Mouse (Mus musculus) embryonic facial prominence, embryonic 11.5 days (tissue): ENCODE data around the gene B4gat1. TPM values are rescaled to one million over a fixed set of nuclear protein-coding genes. Genes with fewer than 3 reads are reported as not detected.
"Not testable (repeated sequence)": the region's sequence is repeated elsewhere in the genome, so short reads cannot be mapped to it uniquely, and the experiment has no call there.

Experiments
- ATAC-seq: fragments of 200-750 bp; cut with Nextera tagmentation; replicated peaks from 2 replicates; pipeline ENCODE4 v1.8.0; 2017; ENCODE audit warnings: low read depth; ENCODE audit not compliant: insufficient number of reproducible peaks, low FRiP score, low TSS enrichment
- DNase-seq: peaks from one replicate; pipeline ENCODE4 v3.0.0-alpha.2; 2015; ENCODE audit warnings: low spot score
- H3K27ac ChIP-seq: fragments of 300-500 bp; sonication (generic); replicated peaks from 2 replicates; pipeline ENCODE4 v1.5.1; 2014; ENCODE audit warnings: mild to moderate bottlenecking, low read depth, low read length, control low read depth
- H3K27me3 ChIP-seq: fragments of 300-500 bp; sonication (generic); 2 replicates; pipeline ENCODE4 v1.6.1; 2014; ENCODE audit warnings: mild to moderate bottlenecking, low read length, moderate library complexity, mixed read lengths; ENCODE audit not compliant: control insufficient read depth, insufficient read depth
- H3K36me3 ChIP-seq: fragments of 300-500 bp; sonication (generic); replicated peaks from 2 replicates; pipeline ENCODE4 v1.6.1; 2014; ENCODE audit warnings: low read depth, mild to moderate bottlenecking, low read length, moderate library complexity, mixed read lengths; ENCODE audit not compliant: control insufficient read depth, insufficient read depth
- H3K4me1 ChIP-seq: fragments of 300-500 bp; sonication (generic); 2 replicates; pipeline ENCODE4 v1.6.1; 2014; ENCODE audit warnings: low read length, mixed read lengths; ENCODE audit not compliant: control insufficient read depth, insufficient read depth
- H3K4me2 ChIP-seq: fragments of 300-500 bp; sonication (generic); 2 replicates; pipeline ENCODE4 v1.6.1; 2014; ENCODE audit warnings: low read depth, mild to moderate bottlenecking, control low read depth, low read length, moderate library complexity
- H3K4me3 ChIP-seq: fragments of 300-500 bp; sonication (generic); 2 replicates; pipeline ENCODE4 v1.5.1; 2014; ENCODE audit warnings: low read depth, low read length, control low read depth
- H3K9ac ChIP-seq: fragments of 300-500 bp; sonication (generic); replicated peaks from 2 replicates; pipeline ENCODE4 v1.6.1; 2014; ENCODE audit warnings: mild to moderate bottlenecking, control low read depth, low read length
- H3K9me3 ChIP-seq: fragments of 300-500 bp; sonication (generic); replicated peaks from 2 replicates; pipeline ENCODE4 v1.6.1; 2016; ENCODE audit warnings: mild to moderate bottlenecking, low read length, inconsistent platforms, mixed read lengths; ENCODE audit not compliant: control insufficient read depth
- WGBS: fragments of 180-500 bp; shearing (Covaris S2); extraction: QIAGEN DNeasy Blood & Tissue Kit; methylation state at CpG from one replicate; pipeline ENCODE4 v1.1.7; 2014; 5-methylcytosine and 5-hydroxymethylcytosine counted together
- polyA plus RNA-seq: library from polyadenylated mRNA; unstranded; fragments of >200 nt; fragmentation: Nextera tagmentation; extraction: Ambion mirVana; gene quantifications from 2 replicates; pipeline ENCODE4 v1.2.1, GENCODE M21; 2014

B4gat1 gene
- polyA plus RNA-seq, 1 experiment from 2014 or later, result 38.5 TPM

GRCm38 (mm10) chr19:5073518-5073917 is 34.9 kb downstream of the B4gat1 start:
- Histone ChIP-seq H3K27ac (no peak overlapping the region), H3K27me3 (peaks cover 3% of the 10 kb centered on the region), H3K4me3 (no peak overlapping the region), H3K36me3 (no peaks in the 10 kb centered on the region), H3K4me2 (no peak overlapping the region), H3K4me1 (peaks cover 16% of the 10 kb centered on the region), H3K9ac (no peak overlapping the region), H3K9me3 (no peaks in the 10 kb centered on the region)
- ATAC-seq (no peak), DNase-seq (no peak)
- WGBS, result 44% methylated on average over 5 of the region's 5 CpGs

- DNase-seq (no peak), ATAC-seq (no peak)
- H3K27ac ChIP-seq, result no peak overlapping the region
- no peak overlapping the region for H3K4me3 ChIP-seq
- H3K27me3 ChIP-seq, result peaks cover 33% of the 10 kb centered on the region
- H3K4me1 ChIP-seq, result no peaks in the 10 kb centered on the region
- no peak overlapping the region for H3K4me2 ChIP-seq
- no peaks in the 10 kb centered on the region for H3K9me3 ChIP-seq
- H3K36me3 ChIP-seq, result no peaks in the 10 kb centered on the region
- H3K9ac ChIP-seq, result no peak overlapping the region
- WGBS, result 93% methylated on average over 1 of the region's 1 CpGs
These were observed 40.7 kb downstream of the B4gat1 start for GRCm38 (mm10) chr19:5079279-5079678.

GRCm38 (mm10) chr19:5082005-5082404 is 43.4 kb downstream of the B4gat1 start:
- Histone ChIP-seq H3K9me3 (no peaks in the 10 kb centered on the region), H3K9ac (no peak overlapping the region), H3K36me3 (no peaks in the 10 kb centered on the region), H3K4me3 (no peak overlapping the region), H3K4me2 (no peak overlapping the region), H3K27me3 (peaks cover 51% of the 10 kb centered on the region), H3K4me1 (peaks cover 6% of the 10 kb centered on the region), H3K27ac (no peak overlapping the region)
- ATAC-seq (no peak), DNase-seq (no peak)
- WGBS, result 63% methylated on average over 18 of the region's 18 CpGs

- H3K36me3 ChIP-seq, result no peaks in the 10 kb centered on the region
- peaks cover 51% of the 10 kb centered on the region for H3K27me3 ChIP-seq
- H3K27ac ChIP-seq, result no peak overlapping the region
- no peak overlapping the region for H3K9ac ChIP-seq
- no peak overlapping the region for H3K4me3 ChIP-seq
- DNase-seq (no peak), ATAC-seq (no peak)
- H3K9me3 ChIP-seq, result no peaks in the 10 kb centered on the region
- H3K4me1 ChIP-seq, result peaks cover 9% of the 10 kb centered on the region
- WGBS, result 66% methylated on average over 24 of the region's 24 CpGs
- H3K4me2 ChIP-seq, result no peak overlapping the region
These were observed 44.0 kb downstream of the B4gat1 start for GRCm38 (mm10) chr19:5082596-5082995.

- Histone ChIP-seq H3K9me3 (no peaks in the 10 kb centered on the region), H3K36me3 (no peaks in the 10 kb centered on the region), H3K4me1 (peaks cover 11% of the 10 kb centered on the region), H3K27me3 (peaks cover 51% of the 10 kb centered on the region), H3K9ac (no peak overlapping the region), H3K27ac (no peak overlapping the region), H3K4me2 (no peak overlapping the region), H3K4me3 (no peak overlapping the region)
- WGBS, result 67% methylated on average over 3 of the region's 3 CpGs
- no peak for DNase-seq
- no peak for ATAC-seq
These were observed 45.6 kb downstream of the B4gat1 start for GRCm38 (mm10) chr19:5083961-5084833.

GRCm38 (mm10) chr19:5084834-5085144 is 46.2 kb downstream of the B4gat1 start:
- DNase-seq, result no peak
- Histone ChIP-seq H3K9me3 (no peaks in the 10 kb centered on the region), H3K4me1 (peaks cover 13% of the 10 kb centered on the region), H3K36me3 (no peaks in the 10 kb centered on the region), H3K9ac (no peak overlapping the region), H3K27ac (no peak overlapping the region), H3K4me3 (no peak overlapping the region; the same call in 1 of the 2 replicates), H3K4me2 (peak overlapping the region; percentile 83), H3K27me3 (peaks cover 51% of the 10 kb centered on the region)
- no peak for ATAC-seq
- 2% methylated on average over 14 of the region's 15 CpGs for whole genome bisulfite sequencing

GRCm38 (mm10) chr19:5085145-5085863 is 46.7 kb downstream of the B4gat1 start, which contains the start of gene Tmem151a:
Gene Tmem151a, minus strand, starts transcription at chr19:5085531.
- Histone ChIP-seq H3K27me3 (peaks cover 51% of the 10 kb centered on the region), H3K9ac (no peak within 1 kb of the TSS; the same call in 1 of the 2 replicates), H3K9me3 (no peaks in the 10 kb centered on the region), H3K4me3 (peak within 1 kb of the TSS; percentile 40), H3K36me3 (no peaks in the 10 kb centered on the region), H3K27ac (no peak within 1 kb of the TSS), H3K4me2 (peak within 1 kb of the TSS; percentile 83), H3K4me1 (peaks cover 13% of the 10 kb centered on the region)
- WGBS, result 1% methylated on average over 66 of the region's 69 CpGs
- no peak for ATAC-seq
- DNase-seq, result no peak

GRCm38 (mm10) chr19:5086533-5086932 is 47.9 kb downstream of the B4gat1 start:
- not testable (repeated sequence) for ATAC-seq, H3K4me2 ChIP-seq, H3K9ac ChIP-seq, H3K4me3 ChIP-seq, H3K27ac ChIP-seq, H3K9me3 ChIP-seq, DNase-seq, H3K36me3 ChIP-seq
- 53% methylated on average over 4 of the region's 4 CpGs for WGBS
- peaks cover 43% of the 10 kb centered on the region for H3K27me3 ChIP-seq
- H3K4me1 ChIP-seq, result peaks cover 13% of the 10 kb centered on the region
